Mouse (Mus musculus): ENCODE measurements around the gene Rasgef1b. TPM values are rescaled to one million over a fixed set of nuclear protein-coding genes. Genes with fewer than 3 reads are reported as not detected.

The Rasgef1b gene
- polyA plus RNA-seq, 1 experiment from 2014 or later, result 8.8 TPM

DNA sequence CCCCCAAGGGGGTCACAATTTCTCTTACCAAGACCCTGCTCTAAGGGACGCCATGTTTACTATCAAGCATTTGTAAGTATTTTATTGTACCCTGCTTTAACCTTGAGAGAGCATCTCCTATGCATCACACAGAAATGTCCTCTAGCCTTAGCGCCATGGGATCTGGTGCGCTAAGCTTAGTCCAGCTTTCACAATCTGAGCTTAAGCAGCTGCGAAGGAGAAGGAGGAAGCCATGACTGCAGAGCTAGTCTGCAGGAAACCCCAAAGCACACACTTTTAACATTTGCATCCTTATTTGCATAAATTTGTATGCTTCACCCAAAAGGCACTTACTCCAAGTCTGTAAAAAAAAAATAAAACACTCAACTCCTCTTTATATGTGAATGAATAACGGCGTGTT lies 354.4 kb downstream of the Rasgef1b start:
- Histone ChIP-seq H3K9ac (ENCODE audit: low read depth, low read length) (no peak overlapping the region), H3K36me3 (ENCODE audit: control insufficient read depth, insufficient read depth, low read length) (no peaks in the 10 kb centered on the region), H3K9me3 (ENCODE audit: control insufficient read depth, low read length) (no peaks in the 10 kb centered on the region), H3K4me1 (ENCODE audit: control insufficient read depth, insufficient read depth, low read length) (0 out of 2 replicates have a peak, but pooled peaks cover 2% of the 10 kb centered on the region), H3K4me3 (ENCODE audit: low read length) (no peak overlapping the region), H3K27ac (ENCODE audit: low read depth, low read length) (no peak overlapping the region), H3K4me2 (replicated peaks; ENCODE audit: low read depth, low read length) (no peak overlapping the region), H3K27me3 (ENCODE audit: control insufficient read depth, insufficient read depth, low read length) (no peaks in the 10 kb centered on the region)
- WGBS, result 91% methylated on average over 6 of the region's 6 CpGs
- ATAC-seq (ENCODE audit: low FRiP score, low TSS enrichment), result no peak

DNA sequence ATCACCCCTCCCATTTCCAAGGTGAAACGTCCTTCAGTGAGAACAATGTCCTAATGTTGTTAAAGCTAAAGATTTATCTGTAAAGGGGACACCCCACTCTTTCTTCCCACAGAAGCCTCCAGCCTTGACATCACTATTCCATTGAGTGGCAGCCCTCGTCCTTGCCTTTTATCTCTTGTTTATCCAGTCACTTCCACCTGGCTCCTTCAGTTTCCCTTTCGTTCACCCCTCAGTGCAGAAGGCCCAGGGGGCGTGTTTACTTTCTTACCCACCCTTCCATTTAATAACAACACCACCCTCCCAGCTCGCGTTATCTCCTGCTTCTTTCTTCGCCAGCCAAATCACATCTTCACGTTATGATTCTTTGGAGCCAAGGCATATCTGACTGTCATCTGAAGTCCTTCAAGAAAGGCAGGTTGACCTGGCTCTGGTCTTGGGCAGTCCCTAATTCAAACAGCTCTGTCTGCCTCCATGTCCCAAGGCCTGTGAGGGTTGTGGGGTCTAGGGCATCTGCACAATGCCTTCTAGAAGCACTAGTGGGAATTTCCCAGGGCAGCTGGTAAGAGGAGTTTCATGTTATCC lies 355.2 kb downstream of the Rasgef1b start:
- 46% methylated on average over 8 of the region's 8 CpGs for WGBS
- H3K4me3 ChIP-seq (ENCODE audit: low read length), result no peak overlapping the region
- ATAC-seq (ENCODE audit: low FRiP score, low TSS enrichment), result no peak
- no peaks in the 10 kb centered on the region for H3K4me1 ChIP-seq (ENCODE audit: control insufficient read depth, insufficient read depth, low read length)
- H3K4me2 ChIP-seq (replicated peaks; ENCODE audit: low read depth, low read length), result no peak overlapping the region
- no peaks in the 10 kb centered on the region for H3K27me3 ChIP-seq (ENCODE audit: control insufficient read depth, insufficient read depth, low read length)
- no peaks in the 10 kb centered on the region for H3K36me3 ChIP-seq (ENCODE audit: control insufficient read depth, insufficient read depth, low read length)
- H3K9ac ChIP-seq (ENCODE audit: low read depth, low read length), result no peak overlapping the region
- H3K27ac ChIP-seq (ENCODE audit: low read depth, low read length), result no peak overlapping the region
- no peaks in the 10 kb centered on the region for H3K9me3 ChIP-seq (ENCODE audit: control insufficient read depth, low read length)

DNA sequence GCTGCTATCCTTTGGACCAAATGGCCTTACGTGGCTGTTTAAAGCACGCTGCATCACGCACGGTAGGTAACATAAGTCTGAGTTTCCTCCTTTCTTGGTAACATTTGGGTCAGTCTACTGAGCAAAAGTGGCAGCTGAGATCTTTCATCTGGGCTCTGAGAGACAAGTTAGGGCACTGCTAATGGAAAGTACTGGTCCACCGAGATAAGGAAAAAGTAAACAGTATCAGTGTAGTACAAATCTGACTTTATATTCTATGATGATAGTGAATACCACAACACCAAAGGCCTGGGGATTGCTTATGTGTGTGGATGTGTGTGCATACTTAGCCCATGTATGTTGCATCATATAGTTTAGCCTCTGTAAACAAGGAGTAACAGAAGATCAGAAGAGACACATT lies 358.2 kb downstream of the Rasgef1b start:
- Histone ChIP-seq H3K4me3 (ENCODE audit: low read length) (no peak overlapping the region), H3K27ac (ENCODE audit: low read depth, low read length) (no peak overlapping the region), H3K9me3 (ENCODE audit: control insufficient read depth, low read length) (no peaks in the 10 kb centered on the region), H3K36me3 (ENCODE audit: control insufficient read depth, insufficient read depth, low read length) (no peaks in the 10 kb centered on the region), H3K27me3 (ENCODE audit: control insufficient read depth, insufficient read depth, low read length) (no peaks in the 10 kb centered on the region), H3K9ac (ENCODE audit: low read depth, low read length) (no peak overlapping the region), H3K4me2 (replicated peaks; ENCODE audit: low read depth, low read length) (no peak overlapping the region), H3K4me1 (ENCODE audit: control insufficient read depth, insufficient read depth, low read length) (no peaks in the 10 kb centered on the region)
- WGBS, result 49% methylated on average over 5 of the region's 5 CpGs
- ATAC-seq (ENCODE audit: low FRiP score, low TSS enrichment), result no peak

DNA sequence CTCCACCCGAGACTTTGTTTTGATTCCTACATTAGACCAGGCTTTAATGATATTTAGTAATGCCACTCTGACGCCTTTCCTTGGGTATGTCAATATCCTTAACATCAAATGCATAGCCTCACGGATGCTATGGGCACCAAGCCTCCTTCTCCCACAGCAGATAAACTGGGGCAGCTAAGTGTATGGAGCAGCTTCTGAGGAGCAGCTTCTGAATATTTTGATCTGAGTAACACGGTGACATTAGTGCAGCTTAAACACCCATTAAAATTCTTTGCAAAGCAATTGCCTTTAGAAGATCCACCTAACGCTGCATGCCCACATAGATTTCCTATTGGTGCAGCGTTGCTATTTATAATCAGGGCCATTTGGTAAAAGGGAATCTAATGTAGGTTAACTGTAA lies 359.6 kb downstream of the Rasgef1b start:
- Histone ChIP-seq H3K36me3 (ENCODE audit: control insufficient read depth, insufficient read depth, low read length) (no peaks in the 10 kb centered on the region), H3K9ac (ENCODE audit: low read depth, low read length) (no peak overlapping the region), H3K27ac (ENCODE audit: low read depth, low read length) (no peak overlapping the region), H3K9me3 (ENCODE audit: control insufficient read depth, low read length) (no peaks in the 10 kb centered on the region), H3K4me2 (replicated peaks; ENCODE audit: low read depth, low read length) (no peak overlapping the region), H3K4me1 (ENCODE audit: control insufficient read depth, insufficient read depth, low read length) (no peaks in the 10 kb centered on the region), H3K4me3 (ENCODE audit: low read length) (no peak overlapping the region), H3K27me3 (ENCODE audit: control insufficient read depth, insufficient read depth, low read length) (no peaks in the 10 kb centered on the region)
- WGBS, result 57% methylated on average over 6 of the region's 6 CpGs
- no peak for ATAC-seq (ENCODE audit: low FRiP score, low TSS enrichment)

DNA sequence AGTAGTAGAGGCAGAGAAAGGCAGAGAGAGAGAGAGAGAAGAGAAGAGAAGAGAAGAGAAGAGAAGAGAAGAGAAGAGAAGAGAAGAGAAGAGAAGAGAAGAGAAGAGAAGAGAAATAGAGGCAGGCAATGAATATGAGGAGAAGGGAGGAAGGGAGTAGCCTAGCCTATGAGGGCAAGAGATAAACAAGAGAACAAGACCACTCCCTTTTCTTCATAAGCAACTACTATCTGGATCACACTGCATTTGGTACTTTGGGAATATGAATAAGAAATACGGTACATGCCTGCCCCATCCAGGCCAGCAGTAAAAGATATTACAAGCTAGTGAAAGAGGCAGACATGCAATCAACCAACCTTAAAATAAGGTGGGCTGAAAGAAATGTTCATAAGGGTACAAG lies 360.2 kb downstream of the Rasgef1b start:
- H3K27me3 ChIP-seq (ENCODE audit: control insufficient read depth, insufficient read depth, low read length), result no peaks in the 10 kb centered on the region
- H3K36me3 ChIP-seq (ENCODE audit: control insufficient read depth, insufficient read depth, low read length), result no peaks in the 10 kb centered on the region
- H3K4me2 ChIP-seq (replicated peaks; ENCODE audit: low read depth, low read length), result no peak overlapping the region
- no peaks in the 10 kb centered on the region for H3K9me3 ChIP-seq (ENCODE audit: control insufficient read depth, low read length)
- ATAC-seq (ENCODE audit: low FRiP score, low TSS enrichment), result no peak
- H3K4me3 ChIP-seq (ENCODE audit: low read length), result no peak overlapping the region
- no peaks in the 10 kb centered on the region for H3K4me1 ChIP-seq (ENCODE audit: control insufficient read depth, insufficient read depth, low read length)
- H3K9ac ChIP-seq (ENCODE audit: low read depth, low read length), result no peak overlapping the region
- no peak overlapping the region for H3K27ac ChIP-seq (ENCODE audit: low read depth, low read length)
- WGBS, result 57% methylated on average over 1 of the region's 1 CpGs

DNA sequence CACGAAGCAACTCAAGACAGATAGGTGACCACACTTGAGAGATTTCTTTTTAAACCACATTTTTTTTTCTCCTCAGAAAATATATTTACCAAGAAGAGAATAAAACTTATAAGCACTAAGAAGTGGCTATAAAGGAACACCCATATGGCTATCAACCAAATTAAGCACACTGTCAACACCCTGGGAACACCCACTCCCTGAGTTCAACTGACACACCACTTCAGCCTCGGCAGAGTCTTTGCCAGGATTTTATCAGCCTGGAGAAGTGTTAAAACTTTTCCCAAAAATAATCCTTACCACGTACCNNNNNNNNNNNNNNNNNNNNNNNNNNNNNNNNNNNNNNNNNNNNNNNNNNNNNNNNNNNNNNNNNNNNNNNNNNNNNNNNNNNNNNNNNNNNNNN lies 368.3 kb downstream of the Rasgef1b start:
- no peaks in the 10 kb centered on the region for H3K9me3 ChIP-seq (ENCODE audit: control insufficient read depth, low read length)
- 75% methylated on average over 3 of the region's 3 CpGs for WGBS
- peaks cover 2% of the 10 kb centered on the region; the same call in 1 of the 2 replicates for H3K27me3 ChIP-seq (ENCODE audit: control insufficient read depth, insufficient read depth, low read length)
- H3K4me2 ChIP-seq (replicated peaks; ENCODE audit: low read depth, low read length), result no peak overlapping the region
- H3K9ac ChIP-seq (ENCODE audit: low read depth, low read length), result no peak overlapping the region
- no peaks in the 10 kb centered on the region for H3K4me1 ChIP-seq (ENCODE audit: control insufficient read depth, insufficient read depth, low read length)
- H3K36me3 ChIP-seq (ENCODE audit: control insufficient read depth, insufficient read depth, low read length), result no peaks in the 10 kb centered on the region
- no peak overlapping the region for H3K4me3 ChIP-seq (ENCODE audit: low read length)
- ATAC-seq (ENCODE audit: low FRiP score, low TSS enrichment), result no peak
- H3K27ac ChIP-seq (ENCODE audit: low read depth, low read length), result no peak overlapping the region

DNA sequence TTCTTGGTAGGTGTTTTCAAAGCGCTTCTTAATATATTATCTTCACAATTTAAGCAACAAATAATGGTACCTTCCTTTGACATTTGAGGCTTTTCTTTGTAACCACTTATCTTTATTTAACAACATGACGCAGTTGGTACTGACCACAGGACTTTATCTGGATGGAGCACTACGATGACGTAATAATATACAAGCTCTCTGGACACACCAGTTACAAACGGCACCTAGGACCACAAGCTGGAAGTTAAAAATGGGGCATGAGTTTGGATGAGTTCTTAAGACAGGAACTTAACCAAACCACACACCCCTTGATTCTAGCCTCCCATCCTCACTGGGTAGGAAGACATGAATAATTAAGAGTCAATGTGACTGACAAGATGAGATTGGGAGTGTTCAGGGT lies 369.6 kb downstream of the Rasgef1b start:
- H3K9me3 ChIP-seq (ENCODE audit: control insufficient read depth, low read length), result no peaks in the 10 kb centered on the region
- H3K36me3 ChIP-seq (ENCODE audit: control insufficient read depth, insufficient read depth, low read length), result no peaks in the 10 kb centered on the region
- H3K27me3 ChIP-seq (ENCODE audit: control insufficient read depth, insufficient read depth, low read length), result peaks cover 2% of the 10 kb centered on the region; the same call in 1 of the 2 replicates
- no peak overlapping the region for H3K4me2 ChIP-seq (replicated peaks; ENCODE audit: low read depth, low read length)
- no peak overlapping the region for H3K27ac ChIP-seq (ENCODE audit: low read depth, low read length)
- H3K9ac ChIP-seq (ENCODE audit: low read depth, low read length), result no peak overlapping the region
- ATAC-seq (ENCODE audit: low FRiP score, low TSS enrichment), result no peak
- no peak overlapping the region for H3K4me3 ChIP-seq (ENCODE audit: low read length)
- H3K4me1 ChIP-seq (ENCODE audit: control insufficient read depth, insufficient read depth, low read length), result no peaks in the 10 kb centered on the region
- 80% methylated on average over 5 of the region's 5 CpGs for WGBS

DNA sequence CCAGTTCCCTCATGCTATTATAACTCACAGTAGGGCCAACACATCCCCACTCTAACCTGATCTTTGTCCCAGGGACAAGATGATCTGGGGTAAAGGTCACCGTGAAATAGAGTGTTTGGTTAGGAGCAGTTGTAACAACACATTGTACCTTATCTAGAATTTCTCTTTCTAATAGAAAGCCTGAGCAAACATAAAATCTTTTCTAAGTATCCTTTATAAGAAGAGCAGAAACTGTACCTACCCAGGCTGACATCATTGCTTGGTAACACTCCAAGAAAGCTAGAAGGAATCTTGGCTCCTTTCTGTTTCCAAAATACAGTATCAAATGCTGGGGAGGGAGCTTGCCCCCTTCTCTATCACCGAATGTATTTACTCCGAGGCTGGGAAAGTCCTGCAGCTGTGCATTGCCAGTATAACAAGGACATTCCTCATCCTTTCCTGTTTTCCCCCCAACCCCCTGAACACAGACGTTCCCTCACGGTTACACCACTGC lies 374.2 kb downstream of the Rasgef1b start:
- Histone ChIP-seq H3K36me3 (ENCODE audit: control insufficient read depth, insufficient read depth, low read length) (no peaks in the 10 kb centered on the region), H3K4me1 (ENCODE audit: control insufficient read depth, insufficient read depth, low read length) (no peaks in the 10 kb centered on the region), H3K4me2 (replicated peaks; ENCODE audit: low read depth, low read length) (no peak overlapping the region), H3K9me3 (ENCODE audit: control insufficient read depth, low read length) (no peaks in the 10 kb centered on the region), H3K27ac (ENCODE audit: low read depth, low read length) (no peak overlapping the region), H3K27me3 (ENCODE audit: control insufficient read depth, insufficient read depth, low read length) (peaks cover 2% of the 10 kb centered on the region; the same call in 1 of the 2 replicates), H3K4me3 (ENCODE audit: low read length) (no peak overlapping the region), H3K9ac (ENCODE audit: low read depth, low read length) (no peak overlapping the region)
- WGBS, result 65% methylated on average over 5 of the region's 5 CpGs
- ATAC-seq (ENCODE audit: low FRiP score, low TSS enrichment), result no peak

DNA sequence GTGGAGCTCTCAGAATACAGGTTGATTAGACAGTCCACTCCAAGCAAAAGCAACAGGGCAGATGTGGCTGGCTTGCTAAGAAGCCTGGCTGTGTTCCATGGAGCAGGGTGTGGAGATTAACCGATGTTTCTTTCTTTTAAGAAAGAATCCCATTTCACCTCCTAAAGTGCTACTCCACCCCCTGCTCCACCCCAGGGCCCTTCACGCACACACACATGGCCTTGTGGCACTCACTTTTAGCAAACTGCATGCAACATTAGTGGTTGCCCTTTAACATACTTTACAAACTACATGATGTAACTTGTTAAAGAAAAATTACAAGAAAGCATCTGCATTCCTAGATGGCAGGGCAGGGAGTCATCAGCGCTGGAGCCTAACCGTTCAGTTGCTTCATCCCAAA lies 378.8 kb downstream of the Rasgef1b start:
- H3K9me3 ChIP-seq (ENCODE audit: control insufficient read depth, low read length), result no peaks in the 10 kb centered on the region
- no peak overlapping the region for H3K9ac ChIP-seq (ENCODE audit: low read depth, low read length)
- H3K4me1 ChIP-seq (ENCODE audit: control insufficient read depth, insufficient read depth, low read length), result no peaks in the 10 kb centered on the region
- no peak for ATAC-seq (ENCODE audit: low FRiP score, low TSS enrichment)
- WGBS, result 66% methylated on average over 4 of the region's 4 CpGs
- H3K27me3 ChIP-seq (ENCODE audit: control insufficient read depth, insufficient read depth, low read length), result no peaks in the 10 kb centered on the region
- H3K4me2 ChIP-seq (replicated peaks; ENCODE audit: low read depth, low read length), result no peak overlapping the region
- no peak overlapping the region for H3K4me3 ChIP-seq (ENCODE audit: low read length)
- H3K36me3 ChIP-seq (ENCODE audit: control insufficient read depth, insufficient read depth, low read length), result no peaks in the 10 kb centered on the region
- no peak overlapping the region for H3K27ac ChIP-seq (ENCODE audit: low read depth, low read length)

Measured in kidney, embryonic 14.5 days (tissue).